Mouse (Mus musculus) megakaryocyte, embryonic 14.5 days (primary cell): ENCODE results near the gene Oas1g.

Experiments used
- FLI1 ChIP-seq: IDR thresholded peaks from 2 replicates; pipeline ENCODE4 v1.6.1; 2012; ENCODE audit warnings: low read length, inconsistent platforms, mixed read lengths
- GATA1 ChIP-seq: IDR thresholded peaks from 3 replicates; pipeline ENCODE4 v1.6.1; 2012; ENCODE audit warnings: mixed read lengths, low read length, inconsistent platforms, borderline replicate concordance

DNA sequence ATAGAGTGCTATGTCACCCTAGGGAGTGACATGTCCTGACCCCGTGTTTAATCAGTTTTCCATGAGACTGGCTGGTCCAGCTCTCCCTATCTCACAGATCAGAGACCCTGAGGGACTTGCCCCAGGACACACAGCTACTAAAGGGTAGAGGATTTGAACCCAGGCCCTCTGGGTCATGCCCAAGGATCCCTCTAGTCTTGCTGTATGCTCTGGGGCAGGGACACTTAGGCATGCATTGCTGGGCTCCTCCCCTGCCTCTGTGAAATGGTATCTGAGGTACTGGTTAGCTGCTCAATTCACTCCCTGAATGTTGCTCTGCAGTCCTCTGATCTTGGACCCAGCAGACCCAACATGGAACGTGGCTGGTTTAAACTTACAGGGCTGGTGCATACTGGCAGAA is 15.9 kb downstream of the Oas1g start:
- TF ChIP-seq GATA1 (no peak), FLI1 (no peak)
